Mouse (Mus musculus) ovary, postnatal 10 days (tissue): ENCODE results near the gene Ric3.
"Not testable (repeated sequence)": the region's sequence is repeated elsewhere in the genome, so short reads cannot be mapped to it uniquely, and the experiment has no call there.

Experiments
- DNase-seq: peaks from one replicate; pipeline ENCODE4 v3.0.0; 2022; ENCODE audit warnings: low spot score

Gene Ric3

DNA sequence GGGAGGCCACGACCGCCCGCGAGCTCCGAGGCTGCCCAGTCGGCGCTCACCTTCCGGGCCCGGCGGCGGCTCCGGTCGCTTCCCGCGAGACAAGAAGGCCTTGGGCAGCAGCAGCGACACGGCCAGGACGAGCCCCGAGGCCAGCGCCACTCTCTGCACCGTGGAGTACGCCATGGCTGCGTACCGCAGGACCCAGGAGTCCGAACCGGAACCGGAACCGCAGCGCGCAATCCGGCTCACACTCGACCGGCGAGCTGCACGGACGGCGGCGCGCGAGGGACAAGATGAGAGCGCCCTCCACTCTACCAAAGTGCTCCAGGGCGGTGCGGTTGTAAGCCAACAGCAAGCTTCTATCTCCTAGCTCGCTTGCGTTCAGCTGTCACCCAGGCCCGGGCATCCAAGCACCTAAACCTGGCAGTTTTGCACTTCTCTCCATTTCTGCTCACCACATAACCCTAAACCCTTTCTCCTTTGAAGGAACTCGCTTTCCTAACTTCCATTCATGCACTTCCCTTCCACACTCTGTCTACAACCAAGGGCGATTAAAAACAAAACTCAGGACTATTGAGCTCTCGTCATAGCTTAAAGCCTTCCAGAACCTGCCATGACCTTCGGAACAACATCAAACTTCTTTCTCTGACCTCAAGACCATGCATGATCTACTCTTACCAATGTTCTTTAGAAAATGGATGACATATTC lies at the start of gene Ric3:
Gene Ric3, minus strand, starts transcription at position 219 of the 700 bp plus-strand sequence.
- peak; percentile 1 for DNase-seq

DNA sequence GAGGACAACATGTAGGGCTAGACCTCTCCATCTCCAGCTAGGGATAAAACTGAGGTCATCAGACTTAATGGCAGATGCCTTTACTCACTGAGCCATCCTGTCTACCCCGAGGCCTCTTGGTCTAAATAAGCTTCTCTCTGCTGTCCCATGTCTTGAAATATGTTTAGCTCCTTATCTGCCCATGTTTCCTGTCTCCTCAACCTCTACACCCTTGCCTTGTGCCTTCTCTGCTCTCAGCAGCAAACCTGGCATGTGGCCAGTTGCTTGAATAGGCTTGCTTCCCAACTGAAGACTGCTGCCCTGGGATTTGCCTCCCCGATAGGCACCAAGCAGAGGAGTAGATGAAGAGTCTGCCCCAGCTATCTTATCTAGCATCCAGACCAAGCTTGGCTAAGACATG lies 48.4 kb upstream of the Ric3 start:
- DNase-seq = no peak

DNA sequence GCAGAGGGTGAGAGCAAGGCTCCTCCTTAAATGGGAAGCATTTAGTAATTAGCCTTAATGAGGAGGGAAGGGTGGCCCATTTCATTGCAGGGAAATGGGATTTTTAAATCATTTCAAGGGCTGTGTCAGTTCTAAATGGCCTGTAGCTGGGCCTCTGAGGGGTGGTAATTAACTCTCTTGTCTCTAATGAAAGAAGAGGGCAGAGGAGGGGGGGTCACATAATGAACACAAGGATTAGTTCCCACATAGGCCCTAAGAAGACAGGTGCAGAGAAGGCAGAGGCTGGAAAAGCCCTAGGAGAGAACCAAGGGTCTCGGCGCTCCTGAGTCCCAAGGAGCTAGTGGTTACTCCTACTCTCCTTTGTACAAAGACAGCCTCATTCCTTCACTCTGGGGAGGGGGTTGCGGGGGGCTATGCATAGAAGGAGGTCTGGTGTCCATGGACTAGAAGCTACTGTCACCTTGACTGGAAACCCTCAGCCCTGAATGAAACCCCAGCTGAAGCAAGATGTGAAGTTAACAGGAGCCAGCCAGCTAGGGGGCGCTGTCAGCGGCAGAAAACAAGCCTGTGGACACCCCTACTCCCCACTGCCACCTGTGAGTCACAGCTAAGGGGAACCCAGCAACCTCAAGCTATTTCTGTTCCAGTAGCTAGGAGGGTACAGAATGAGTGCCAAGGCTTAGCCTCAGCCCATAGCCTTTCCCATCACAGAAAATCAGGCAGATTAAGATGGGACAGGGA lies 47.0 kb upstream of the Ric3 start:
- DNase-seq = no peak

DNA sequence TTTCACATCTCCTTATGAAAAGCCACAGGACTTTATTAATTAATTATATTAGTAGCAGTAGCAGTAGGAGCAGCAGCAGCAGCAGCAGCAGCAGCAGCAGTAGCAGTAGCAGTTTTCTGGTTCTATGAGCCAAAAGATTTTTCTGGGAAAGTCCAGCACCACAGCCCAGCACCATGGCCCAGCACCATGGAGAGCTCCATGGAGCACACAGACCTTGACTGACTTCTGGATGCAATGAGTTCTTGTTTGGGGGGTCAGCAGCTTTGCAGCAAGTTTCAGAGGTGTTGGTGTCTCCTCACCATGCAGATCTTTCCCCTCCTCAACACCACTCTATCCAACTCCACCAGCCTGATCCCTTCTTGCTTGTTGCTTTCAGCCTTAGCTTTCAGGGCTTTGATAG lies 46.3 kb upstream of the Ric3 start:
- DNase-seq = no peak

DNA sequence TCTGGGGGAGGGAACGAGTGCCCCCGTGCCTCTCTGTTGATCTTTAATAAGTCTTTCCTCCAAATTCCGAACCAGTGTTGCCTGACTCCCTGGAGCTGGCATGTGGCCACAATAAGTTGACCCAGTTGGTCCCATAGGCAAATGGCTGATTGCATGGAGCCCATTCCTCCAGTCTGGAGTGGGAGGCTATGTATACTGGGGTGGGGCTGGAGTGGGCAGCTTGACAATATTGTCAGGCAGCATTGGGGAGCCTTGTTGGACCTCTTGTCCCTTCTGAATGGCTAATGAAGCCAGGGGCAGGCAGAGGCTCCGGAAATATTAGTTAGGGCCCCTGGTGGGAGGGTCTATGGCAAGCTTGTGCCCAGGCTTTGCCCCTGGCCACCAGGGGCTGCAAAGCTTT lies 32.8 kb upstream of the Ric3 start:
- DNase-seq = no peak

DNA sequence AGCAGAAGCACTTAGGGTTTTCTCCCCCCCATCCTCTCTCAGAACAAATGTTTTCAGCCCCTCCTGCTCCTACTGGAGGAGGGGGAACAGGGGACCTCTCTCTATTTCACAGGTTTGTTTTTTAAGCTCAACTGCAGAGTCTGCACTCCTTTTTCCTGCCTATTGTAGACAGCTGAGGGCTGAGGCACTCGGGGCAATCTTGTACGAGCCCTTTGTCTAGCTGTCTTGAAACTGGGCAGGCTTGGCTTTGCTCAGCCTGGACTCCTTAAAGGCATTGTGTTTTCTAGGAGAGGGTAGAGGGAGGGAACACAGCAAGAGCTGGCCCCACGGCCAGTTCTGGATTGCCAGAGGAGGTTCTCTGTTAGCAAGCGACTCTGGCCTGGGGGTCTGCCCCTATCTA lies 32.4 kb upstream of the Ric3 start:
- not testable (repeated sequence) for DNase-seq

DNA sequence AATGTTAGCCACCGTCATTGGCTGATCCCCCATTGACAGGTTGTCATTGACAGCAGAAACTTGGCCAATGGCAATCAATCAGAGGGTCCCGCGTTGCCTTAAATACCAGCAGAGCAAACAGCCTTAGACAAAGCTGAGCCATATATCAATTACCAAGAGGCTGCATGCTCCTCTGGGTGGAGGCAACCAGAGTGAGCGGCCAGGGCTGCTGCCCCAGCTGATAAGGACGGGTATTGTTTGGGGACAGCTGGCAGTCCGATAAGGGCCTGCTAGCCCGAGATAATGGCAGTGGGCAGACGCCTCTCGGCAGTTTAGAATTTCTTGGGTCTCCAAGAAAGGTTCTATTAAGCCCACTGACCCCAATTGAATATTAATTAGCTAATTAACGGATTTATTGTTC lies 31.8 kb upstream of the Ric3 start:
- no peak for DNase-seq

DNA sequence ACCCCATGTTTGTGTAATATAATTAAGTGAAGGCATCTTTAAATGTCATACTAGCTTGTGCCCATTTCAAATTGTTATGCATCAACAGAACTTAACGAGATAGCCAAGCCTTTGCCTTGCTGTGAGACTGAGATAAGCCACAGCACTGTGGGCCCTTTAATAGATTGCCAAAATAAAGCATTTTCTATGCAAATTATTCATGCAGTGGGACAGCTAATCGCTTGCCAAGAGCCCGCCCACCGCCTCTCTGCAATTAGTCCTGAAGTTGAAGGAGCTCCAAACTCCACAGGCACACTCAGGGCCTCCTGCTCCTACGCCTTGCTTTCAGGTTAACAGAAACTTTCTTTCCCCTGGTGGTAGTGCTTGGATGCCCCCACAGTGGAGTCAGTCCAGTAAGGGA lies 27.9 kb upstream of the Ric3 start:
- no peak for DNase-seq

DNA sequence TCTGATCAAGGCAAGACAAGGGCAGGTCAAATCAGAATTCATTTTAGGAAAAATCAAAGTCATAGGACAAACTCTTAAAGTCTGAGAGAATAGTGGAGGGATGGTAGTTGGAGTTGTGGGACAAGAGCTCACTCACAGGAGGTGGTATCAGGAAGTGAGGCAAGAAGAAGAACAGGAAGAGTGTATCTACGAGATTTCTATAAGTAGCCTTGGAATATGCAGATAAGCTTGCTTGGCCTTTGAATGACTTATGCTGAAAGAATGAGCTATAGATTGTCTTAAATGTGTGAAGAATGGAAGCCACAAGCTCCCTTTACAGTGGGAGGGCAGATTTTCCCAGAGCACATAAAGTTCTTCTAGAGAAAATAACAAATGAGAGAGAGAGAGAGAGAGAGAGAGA lies 21.8 kb upstream of the Ric3 start:
- no peak for DNase-seq

DNA sequence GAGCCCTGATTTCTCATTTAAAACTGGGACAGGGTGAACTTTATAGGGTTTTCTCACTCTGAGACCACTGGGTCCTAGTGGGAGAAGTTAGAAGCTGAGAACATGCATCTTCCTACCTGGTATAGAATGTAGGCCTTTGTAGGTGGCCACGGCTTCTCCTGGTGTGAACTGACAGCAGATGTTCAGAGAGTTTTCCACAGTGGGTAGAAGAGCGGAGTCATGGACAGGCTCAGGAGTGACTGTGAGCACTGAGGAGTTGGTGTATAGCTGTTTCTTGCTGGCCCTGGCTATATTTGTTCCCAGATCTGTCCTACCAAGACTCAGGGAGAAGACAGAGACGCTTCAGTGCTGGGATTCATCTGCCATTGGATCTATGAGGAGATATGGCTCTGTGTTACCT lies 18.0 kb upstream of the Ric3 start:
- no peak for DNase-seq

DNA sequence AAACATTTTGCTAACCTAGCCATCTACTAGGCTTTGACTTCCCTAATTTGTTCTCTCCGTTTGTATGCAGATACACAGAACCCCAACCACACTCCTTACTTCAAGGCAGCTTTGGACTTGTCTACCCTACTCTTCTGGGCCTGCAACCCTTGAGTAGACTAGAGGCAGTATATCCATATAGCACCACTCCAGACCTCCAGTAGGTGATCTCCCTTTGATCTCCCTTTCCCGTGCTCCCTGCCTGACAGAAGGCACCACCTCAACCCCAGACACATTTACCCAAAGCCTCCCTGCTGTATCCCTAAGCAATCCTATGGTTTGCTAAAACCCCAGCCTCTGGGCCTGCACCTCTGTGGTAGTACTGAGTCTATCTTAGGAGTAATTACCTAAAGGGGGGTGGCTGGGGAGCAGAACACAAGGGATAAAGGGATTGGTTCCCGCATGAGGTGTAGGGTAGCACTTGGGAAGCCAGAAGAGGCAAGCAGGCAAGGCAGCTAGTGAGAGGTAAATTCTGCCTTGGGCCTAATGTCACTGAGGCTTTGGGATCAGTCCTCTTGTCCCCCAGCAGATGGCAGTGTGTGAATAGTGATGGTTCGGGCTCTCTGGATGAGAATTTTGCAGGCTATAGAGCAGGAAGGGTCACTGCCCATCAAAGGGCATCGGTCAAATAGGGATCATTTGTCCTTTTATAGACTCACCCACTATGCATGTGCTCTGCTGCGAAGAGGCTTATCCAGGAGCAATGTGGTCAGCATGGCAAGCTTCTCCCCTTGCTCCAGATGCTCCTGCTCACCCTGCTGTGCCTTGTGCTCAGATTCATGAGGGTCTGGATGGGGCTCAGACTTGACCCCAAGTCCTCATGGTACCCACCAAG lies 15.3 kb upstream of the Ric3 start:
- no peak for DNase-seq

DNA sequence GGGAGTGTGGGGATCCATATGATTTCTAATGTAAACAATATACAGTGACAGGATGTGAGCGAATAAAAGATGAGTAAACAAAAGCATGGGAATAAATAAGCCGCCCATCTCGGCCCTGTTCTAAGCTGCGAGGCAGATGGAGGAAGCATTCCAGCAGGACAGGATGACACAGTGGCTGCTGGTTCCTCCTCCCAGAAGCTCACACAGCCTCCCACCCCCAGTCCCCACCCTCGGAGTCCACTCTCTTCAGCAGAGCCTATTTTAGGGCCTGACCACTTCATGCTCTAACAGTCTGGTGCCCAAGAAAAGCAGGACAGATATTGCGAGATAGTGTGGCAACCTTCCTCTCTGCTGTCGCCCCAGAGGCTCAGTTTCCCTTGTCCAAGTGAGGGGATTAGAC lies 14.1 kb upstream of the Ric3 start:
- no peak for DNase-seq

DNA sequence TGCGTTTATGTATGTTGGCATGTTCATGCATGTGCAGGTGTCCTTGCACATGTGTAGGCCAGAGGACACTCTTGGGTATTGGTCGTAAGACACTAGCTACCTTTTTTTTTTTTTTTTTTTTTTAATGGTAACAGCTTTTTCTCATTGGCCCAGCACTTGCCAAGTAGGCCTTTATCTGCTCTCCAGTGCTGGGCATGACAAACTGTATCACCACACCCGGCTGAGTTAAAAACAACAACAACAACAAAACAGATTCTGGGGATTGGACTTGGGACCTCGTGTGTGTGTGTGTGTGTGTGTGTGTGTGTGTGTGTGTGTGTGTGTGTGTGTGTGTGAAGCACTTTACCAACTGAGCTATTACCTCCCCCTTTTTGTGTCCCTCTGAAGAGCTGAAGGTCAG lies 13.5 kb upstream of the Ric3 start:
- no peak for DNase-seq

DNA sequence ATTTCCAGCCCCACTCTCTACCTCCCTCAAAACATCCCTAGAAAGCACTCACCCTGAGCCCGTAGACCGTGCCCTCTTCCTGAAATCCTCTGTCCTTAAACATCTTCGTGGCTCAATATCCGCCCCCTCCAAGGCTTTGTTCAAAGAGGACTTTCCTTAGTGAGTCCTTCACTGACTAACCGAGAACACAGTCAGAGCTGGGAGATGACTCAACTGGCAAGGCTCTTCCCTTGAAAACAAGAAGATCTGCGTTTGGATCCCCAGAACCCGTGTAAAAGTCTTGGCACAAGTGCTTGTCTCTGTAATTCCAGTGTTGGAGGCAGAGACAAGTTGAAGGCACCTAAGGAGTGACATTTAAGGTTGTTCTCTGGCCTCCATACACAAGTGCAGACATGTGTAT lies 11.2 kb upstream of the Ric3 start:
- no peak for DNase-seq

DNA sequence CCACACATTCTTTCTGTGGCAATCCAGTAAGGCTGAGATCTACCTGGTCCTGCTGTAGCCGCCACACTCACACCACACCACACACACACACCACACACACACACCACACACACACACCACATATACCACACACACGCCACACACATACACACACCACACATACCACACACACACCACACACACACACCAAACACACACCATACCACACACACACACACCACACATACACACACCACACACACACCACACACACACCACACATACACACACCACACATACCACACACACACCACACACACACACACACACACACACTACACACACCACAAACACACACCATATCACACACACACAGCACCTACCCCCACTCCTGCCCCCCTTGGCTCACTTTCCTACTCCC lies 8.2 kb upstream of the Ric3 start:
- not testable (repeated sequence) for DNase-seq

DNA sequence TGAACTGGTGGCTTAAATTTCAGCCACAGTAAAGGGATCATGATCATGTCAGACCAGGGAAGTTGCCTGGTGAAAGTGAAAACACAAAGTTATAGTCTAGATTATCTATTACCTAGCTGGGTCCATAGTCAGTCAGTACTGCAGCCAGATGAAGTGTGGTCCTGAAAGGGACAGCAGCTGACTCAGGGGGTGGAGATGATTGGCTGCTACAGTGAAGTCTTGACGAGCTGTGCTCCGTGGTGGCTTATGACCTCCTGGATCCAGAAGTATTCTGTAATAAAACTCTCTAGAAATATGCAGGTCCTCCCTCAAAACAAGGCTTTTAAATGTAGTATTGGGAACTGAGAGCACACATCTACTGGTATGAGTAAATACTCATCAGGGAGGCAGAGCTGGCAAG lies 3.8 kb upstream of the Ric3 start:
- DNase-seq = no peak

DNA sequence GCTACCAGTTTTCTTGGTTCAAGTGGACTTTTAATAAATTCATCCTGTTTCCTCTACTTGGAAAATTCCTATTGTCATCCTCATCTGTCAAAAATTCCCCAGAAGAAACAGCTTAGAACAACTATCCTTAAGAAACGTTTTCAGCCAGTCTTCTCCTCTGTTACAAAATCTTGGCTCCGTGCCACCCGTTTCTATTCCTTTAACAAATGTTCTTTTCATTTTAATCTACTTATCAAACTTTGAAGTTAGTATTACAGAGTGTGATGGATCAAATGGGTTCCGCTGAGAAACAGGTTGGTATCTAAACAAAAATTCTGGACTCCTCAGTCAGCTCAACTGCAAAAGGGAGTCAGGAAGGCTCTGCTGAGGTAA lies 668 bp upstream of the Ric3 start:
- no peak for DNase-seq

DNA sequence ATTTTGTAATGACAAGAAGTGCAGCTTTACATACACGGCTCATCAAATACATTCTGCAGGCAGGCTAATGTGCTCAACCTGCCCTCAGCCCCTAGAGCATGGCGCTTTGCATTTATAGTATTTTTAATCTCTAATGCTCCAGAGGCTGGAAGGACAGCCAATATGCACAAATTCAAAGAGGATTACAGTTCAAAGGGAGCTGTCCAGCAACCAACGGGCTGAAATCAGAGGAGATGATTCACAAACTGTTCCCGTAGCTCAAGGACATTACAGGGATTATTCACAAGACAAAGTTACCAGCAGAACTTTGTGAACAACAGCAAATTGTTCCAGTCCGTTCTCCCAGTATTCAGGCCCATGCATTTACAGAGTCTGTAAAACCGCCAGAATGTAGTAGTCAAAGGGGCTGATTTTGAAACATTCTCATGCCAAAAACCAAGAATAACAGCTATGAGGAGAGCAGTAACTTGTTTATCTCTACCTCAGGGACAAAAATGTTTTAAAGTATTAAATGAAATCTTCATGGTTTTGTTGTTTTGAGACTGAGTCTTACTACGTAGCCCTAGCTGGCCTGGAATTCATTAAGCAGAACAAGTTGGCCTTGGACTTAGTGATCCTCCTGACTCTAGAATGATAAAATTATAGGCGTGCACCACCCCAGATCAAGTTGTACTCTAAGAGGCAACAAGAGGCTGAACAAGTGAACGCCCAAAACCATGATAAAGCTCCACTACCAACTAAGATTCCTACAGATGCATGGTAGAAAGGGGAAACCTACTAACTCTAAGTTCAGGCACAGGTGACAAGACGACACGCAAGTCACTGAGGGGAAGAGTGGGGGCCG lies 640 bp downstream of the Ric3 start:
- peak; percentile 9 for DNase-seq

DNA sequence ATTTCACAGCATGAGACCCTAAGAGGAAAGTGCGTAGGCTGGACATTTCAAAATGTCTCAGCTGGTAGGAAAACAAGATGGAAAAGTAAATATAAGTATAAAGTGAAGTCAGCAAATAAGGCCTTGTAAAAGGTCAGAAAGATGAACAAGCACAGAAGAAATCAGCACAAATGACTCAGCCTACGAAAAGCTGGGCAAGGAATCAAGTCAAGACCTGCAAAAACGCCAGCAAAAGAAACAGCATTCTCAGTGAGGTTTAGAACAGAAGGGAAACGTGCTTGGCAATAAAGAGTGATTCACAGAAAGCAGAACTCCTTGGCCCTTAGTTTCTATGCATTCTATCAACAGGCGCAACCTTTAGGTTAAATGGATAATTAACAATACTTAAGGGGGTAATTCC lies 10.8 kb downstream of the Ric3 start:
- DNase-seq = no peak

DNA sequence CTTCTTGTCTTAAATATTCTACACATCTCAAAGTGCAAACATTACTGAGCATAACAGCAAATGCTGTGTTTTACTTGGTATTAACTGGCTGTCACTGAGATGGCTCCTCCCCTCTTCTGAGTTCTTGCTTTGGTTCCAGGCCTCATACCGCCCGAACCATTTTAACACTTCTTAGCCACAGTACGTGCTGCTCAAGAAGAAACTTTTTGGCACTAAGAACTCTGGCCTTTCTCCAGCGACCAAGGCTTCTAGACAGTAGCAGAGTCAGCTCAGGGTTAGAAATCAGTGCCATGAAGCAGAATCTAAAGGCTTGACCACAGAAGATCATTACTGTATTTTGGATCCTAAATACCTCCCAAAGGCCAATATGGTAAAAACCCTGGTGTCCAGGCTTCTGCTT lies 13.5 kb downstream of the Ric3 start:
- no peak for DNase-seq

DNA sequence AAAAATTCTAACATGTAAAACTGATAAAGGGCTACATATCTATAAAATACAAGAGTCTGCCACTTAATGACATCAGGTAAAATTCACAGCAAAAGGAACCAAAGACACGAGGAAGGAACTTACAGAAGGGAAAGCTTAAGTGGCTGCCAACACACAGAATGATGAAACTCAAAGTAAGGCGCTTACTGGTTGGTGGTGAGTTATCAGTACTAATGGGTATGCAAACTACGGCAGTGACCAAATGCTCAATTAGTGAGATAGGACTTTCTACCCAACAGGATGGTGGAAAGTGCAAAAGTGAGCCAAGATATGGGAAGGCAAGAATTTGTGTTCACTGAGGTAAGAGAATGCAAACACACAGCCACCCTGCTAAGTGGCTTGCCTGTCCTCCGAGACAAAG lies 23.6 kb downstream of the Ric3 start:
- no peak for DNase-seq

DNA sequence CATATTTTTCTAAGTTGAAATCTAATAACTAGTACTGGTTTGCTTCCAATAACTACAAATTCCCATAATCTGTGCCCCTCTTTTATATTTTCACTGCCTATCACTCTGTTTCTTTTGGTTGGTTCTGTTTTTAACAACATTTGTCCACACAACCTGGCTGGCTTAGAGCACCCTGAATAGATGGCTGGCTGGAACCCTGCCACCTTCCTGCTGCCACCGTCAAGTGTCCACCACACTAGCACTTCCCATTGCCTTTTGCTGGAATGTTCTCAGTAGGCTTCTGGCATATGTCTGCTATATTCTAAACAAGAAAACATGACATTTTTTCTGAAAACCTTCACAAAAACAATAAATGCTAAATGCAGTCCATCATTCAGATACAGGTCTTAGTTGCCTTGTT lies 32.3 kb downstream of the Ric3 start:
- DNase-seq = no peak
